Mouse (Mus musculus): ENCODE results near the gene Nccrp1.
"Not testable (repeated sequence)": the region's sequence is repeated elsewhere in the genome, so short reads cannot be mapped to it uniquely, and the experiment has no call there.

The Nccrp1 gene

GRCm38 (mm10) chr7:28510405-28510974 lies 36.6 kb downstream of the Nccrp1 start, which contains the start of gene Ifnl2:
Gene Ifnl2 (minus strand): TSS chr7:28510455.
- DNase-seq = not testable (repeated sequence)

DNA sequence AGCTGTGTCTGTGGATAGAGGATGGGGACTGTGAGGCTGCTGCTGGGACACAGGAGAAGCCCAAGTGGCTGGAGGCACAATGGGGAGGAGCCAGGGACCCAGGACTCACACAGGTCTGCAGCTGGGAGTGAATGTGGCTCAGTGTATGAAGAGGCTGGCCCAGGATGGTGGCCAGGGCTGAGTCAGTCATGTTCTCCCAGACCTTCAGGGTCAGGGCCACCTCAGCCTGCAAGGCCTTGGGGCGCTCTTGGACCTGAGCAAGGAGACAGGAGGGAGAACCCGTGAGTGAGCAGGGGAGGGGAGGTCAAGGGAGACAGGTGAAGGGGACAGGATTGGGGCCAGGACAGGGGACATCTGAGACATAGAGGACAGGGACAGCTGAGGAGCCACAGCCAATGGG lies 37.9 kb downstream of the Nccrp1 start:
- DNase-seq = not testable (repeated sequence)

GRCm38 (mm10) chr7:28505585-28505984 lies 41.5 kb downstream of the Nccrp1 start:
- no peak for DNase-seq

- peak; percentile 83 for DNase-seq
Measured at GRCm38 (mm10) chr7:28495426-28495825, 51.6 kb downstream of the Nccrp1 start.

Data from retina, postnatal 1 day (tissue).